Mouse (Mus musculus): ENCODE data around the gene Arhgef28.

DNA sequence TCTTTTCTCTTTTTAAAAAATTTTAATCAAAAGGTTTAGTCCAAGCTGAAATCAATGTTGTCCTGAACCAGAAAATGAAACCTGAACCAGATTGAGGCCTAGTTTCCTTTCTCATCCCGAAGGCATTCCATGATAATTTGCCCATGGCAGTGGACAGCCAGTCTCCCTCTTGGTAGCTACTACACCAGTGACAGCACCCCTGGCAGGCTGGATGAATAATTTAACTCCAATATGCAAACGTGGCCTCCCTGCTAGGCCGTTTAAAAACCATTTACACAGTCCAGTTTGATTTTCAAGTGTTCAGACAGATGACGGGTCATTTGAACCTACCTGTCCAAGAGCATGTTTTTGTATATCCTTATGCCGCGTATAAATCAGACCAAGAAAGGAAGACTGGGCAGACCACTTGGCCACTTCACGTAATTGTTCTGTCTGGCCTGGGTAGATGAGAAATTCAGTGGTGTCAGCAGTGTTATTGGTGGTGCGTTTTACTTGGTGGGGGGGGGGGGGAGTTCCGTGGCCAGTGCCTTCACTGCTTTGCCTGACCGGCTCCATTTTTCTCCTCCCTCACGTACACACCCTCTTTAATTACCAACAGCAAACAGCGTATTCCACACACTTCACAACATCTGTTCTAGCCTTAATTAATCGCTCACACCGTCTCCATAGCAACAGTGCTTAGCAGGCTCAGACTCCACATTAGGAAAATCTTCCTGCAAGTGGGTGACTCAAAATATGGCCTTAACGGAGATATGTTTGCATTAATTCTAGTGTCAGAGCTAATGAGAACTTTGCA, 314.0 kb downstream of the Arhgef28 start:
- TF ChIP-seq CTCF (IDR thresholded peaks at IDR 0.05; ENCODE audit: extremely low read depth, insufficient read depth, insufficient read length, insufficient replicate concordance) (no peak), POLR2A (IDR thresholded peaks at IDR 0.05; ENCODE audit: low read depth, low read length) (no peak)
